Mouse (Mus musculus): ENCODE measurements around the gene Lgals9.
"Not testable (repeated sequence)": the region's sequence is repeated elsewhere in the genome, so short reads cannot be mapped to it uniquely, and the experiment has no call there.

Lgals9 gene

DNA sequence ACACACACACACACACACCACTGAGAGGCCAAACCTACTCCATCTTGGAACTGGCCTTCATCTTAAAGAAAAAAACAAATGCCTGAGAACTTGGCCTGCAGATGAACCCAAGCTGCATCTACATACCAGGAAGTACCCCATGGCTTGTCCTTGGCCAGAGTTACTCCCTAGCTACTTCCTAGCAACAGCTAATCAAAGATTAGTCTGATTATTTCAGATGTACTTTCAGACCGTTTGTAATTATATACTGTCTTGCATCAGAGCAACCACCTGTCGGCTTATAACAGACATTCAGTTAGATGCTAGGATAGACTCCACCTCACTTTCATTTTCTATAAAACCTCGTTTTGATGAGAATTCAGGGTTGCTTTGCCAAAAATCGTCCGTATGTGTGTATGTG lies 21.7 kb upstream of the Lgals9 start:
- DNase-seq, result no peak

DNA sequence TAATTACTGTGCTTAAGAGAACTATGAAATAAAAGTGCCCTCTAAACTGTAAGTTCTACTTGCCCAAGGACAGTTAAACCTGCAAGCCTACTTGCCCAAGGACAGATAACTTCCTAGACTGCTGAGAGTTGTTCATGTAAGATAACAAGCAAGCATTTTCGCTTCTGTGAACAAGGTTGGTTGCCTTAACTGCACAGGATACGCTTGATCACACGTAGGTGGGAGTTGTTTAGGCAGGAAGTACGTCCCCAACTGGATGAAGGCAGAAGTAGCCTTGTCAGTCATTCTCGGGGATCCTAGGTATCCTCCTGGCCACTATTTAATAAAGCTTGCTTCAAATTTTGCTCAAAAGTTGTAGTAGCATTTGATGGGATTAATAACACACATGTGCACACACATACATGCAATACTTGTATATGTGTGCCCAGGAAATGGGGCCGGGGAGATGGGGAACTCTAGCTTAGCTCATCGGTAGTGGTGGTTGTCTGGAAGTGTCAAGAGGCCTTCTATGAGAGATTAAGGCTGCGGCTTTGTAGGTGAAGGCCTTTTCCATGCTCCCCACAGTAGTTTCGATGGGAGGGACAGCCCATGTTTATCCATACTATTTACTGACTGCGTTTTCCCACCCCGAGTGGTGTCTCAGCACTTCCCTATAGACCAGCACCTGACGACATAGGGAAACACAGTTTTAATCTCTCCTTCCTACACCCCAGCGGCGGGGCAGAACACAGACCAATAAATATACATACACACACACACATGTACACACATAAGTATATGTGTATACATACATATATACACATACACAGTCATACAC lies 21.0 kb upstream of the Lgals9 start:
- no peak for DNase-seq

DNA sequence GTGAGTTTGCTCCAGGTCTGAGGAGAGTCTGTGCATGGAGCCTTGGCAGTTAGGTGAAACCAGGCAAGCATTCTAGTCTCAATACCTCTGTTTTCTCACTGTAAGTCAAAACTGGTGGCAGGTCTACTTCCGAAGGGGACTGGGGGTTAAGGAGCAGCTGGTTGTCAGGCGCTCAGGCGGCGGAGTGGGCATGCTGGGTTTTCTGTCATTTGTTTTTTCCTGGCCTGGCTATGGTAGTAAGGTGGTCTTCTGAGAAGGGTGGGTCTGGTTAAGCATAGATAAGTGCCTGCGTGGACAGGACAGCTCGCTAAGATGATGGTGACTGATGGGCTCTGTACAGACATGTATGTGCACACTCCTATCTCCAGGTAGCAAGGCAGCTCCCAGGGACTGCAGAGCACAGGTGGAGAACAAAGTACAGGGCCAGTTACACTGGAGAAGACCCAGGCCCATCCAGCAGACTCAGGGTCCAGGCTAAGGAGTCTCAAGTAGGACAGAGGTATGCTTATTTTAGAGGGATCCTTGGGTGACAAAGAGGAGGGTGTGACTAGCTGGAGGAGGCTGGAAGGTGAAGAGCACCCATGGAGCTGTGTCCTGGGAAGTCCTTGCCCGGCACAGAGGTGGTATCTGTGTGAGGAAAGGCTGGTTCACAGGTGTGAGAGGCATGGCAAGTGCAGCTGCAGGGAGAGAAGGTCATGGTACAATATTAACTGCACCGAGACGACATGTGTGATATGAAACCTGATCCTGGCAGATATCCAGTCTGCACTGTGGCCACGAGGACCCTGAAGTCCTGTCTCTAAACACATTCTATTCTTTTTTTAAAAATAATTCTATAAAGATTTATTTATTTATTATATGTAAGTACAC lies 19.3 kb upstream of the Lgals9 start:
- no peak for DNase-seq

DNA sequence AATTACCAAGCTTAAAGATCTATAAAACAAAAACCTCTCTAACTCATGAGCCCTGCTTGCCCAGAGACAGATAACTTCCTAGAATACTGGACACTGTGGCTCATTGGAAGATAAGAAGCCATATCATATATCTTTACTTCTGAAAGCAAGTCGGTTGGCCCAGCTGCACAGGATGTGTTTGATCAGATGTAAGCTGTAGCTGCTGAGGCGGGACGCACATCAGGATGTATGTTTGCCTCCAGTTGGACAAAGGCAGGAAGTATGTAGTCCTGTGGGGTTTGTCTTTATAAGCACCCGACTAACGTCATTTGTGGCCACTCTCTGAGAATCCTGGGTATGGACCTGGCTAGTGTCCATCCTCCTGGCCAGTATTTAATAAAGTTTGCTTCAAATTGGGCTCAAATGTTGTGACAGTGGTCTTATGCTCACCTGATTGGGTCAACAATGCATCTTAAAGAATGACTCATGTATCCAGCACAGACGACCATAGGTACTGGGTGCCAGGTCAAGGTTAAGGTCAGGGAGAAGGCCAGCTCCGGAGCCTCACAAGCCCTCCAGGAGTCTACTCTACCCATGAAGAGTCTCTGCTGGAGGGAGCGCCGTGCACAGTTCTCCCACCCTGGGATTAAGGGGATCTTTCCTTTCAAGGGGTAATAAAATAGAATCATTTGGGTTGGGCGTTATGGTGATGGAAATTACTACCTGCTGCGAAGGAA lies 18.5 kb upstream of the Lgals9 start:
- DNase-seq, result no peak

DNA sequence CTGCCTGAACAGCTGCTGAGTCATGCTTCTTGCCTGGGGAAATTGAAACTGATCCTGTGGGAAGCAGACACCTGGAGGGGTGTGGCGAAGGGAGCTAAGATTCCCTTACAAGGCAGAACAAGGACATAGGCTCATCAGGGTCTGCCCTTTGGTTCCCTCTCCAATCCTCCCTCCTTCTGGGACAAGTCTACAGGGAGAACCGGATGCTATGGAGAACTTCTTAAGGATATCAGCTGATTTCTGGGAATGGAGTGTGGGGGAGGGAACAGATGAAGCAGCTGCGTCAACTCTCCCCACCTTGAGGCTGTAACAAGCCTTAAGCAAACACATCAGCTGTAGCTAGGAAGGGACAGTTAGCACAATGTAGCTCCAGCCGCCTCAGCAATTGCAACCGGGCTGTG lies 17.8 kb upstream of the Lgals9 start:
- DNase-seq, result no peak

DNA sequence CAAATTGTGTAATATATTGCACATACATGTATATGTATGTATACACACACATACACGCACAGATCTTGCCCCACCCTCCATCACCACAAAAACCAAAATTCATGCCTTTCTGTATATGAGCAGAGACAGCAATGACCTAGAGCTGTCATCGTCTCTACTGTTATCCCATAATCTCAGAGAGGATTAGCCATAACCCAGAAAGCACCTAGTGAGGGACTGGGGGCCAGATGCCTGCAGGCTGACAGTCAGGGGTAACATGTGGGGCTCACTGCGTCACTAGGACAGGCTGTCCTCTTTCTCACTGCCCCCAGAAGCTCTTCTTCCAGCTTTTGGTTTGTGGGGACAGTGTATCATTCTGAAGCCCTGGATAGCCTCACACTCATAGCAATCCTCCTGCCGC lies 17.1 kb upstream of the Lgals9 start:
- DNase-seq, result no peak

DNA sequence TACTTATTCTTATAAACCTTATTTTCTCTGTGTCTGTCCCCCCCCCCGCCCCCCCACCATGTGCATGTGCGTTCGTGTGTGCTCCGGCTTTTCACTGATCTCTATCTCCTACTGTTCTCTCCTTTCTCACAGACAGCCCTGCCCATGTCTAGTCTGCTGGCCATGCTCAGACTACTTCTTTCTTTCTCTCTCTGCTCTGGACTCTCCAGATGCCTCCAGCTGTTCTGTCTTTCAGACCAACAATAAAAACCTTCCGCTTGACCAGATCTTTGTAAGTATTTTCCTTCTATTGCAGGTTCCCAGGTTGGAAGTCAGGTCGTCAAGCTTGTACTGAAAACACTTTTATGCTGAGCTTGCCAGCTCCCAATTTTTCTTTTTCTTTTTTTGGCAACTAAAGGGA lies 14.4 kb upstream of the Lgals9 start:
- DNase-seq, result no peak

DNA sequence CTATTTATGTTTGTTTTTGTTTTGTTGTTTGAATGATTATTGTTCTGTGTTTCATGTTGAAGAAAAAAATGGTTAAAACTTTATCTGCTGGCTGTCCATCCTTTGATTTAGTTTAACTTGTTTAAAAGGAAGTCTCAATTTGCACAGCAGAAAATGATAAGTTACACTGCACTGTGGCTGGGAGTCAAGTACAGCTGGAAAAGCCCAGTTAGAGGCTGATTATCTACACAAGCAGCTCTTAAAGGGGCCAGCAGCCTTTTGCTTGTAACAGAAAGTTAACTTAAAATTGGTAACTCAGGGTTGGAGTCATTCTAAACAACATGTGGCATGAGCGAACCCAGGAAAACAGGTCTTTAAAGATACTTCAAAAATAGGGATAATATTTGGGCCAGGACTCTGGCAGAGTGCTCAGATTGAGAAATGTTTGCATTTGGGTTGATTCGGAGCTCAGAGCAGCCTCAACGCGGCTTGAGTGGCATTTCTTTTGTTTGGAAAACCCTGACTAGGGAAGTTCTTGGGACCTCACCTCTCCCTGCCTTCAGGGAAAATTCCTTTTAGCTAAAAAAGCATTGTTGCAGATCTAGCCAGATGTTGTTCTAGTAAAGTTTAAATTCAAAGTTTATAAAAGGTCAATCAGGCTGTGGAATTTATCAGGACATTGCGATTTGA lies 6.3 kb upstream of the Lgals9 start:
- not testable (repeated sequence) for DNase-seq

DNA sequence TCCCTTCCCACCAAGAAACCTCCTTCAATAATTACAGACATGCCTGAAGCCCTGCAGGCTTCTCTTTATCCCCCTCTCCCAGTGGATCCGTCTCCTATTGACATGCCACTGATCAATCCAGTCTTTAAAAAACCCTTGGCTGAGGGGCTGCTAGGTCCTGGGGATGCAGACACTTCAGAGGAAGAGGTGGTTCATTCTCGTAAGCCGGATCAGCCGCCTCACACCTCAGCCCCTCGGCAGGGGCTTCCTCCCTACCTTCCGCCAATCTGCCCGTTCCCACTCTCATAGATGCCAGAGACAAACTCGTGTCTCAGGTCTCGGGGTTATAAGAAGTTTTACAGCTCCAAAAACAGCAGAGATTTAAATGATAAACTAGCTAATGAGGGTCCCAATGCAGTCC lies 5.3 kb upstream of the Lgals9 start:
- DNase-seq, result no peak

DNA sequence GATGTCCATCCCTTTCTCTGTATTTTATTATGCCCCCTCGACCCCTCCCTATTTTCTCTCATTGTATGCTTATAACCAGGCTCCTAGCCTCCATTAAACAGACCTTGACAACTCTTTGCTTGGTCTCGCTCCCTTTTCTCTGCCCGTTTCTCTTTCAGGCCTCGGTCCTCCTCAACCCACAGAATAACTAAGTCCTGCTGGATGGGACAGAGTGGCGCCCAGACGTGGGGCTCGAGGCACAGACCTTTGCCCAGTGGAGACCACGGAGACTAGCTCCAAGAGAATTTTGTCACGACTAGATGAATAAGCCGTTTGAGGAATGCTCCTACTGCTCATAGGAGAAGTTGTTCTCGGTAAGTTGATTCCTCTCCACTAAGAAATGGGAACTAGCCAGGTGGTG lies 4.5 kb upstream of the Lgals9 start:
- not testable (repeated sequence) for DNase-seq

DNA sequence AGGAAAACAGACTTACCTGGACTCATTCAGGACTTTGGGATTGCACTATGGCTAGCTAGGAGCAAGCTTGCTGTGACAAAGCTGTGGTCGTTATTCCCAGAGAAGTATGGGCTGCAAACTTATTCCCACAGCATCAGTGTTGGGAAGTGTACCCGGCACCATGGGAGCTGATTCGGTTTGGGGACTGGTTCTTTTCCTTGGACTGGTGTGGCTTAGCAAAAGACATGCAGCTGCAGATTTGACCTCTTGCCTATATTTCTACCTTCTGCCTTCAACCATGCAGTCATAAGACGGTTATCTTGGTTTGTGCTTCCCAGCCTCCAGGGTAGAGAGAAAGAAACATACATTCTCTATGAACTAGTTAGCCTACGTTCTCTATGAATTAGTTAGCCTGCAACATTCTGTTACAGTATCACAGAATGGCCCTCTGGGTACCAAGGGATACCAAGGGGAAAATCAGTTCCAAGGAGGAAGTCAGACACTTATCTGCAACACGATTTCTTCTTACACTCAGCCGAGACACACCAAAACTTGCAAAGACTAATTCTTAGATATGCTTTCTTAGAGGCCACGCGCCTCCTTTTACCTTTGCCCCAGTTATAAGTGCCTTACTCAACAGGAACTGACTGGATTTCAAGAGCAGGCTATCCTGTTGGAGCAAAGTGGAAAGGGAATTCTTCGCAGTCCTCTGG lies 1.7 kb upstream of the Lgals9 start:
- no peak for DNase-seq

DNA sequence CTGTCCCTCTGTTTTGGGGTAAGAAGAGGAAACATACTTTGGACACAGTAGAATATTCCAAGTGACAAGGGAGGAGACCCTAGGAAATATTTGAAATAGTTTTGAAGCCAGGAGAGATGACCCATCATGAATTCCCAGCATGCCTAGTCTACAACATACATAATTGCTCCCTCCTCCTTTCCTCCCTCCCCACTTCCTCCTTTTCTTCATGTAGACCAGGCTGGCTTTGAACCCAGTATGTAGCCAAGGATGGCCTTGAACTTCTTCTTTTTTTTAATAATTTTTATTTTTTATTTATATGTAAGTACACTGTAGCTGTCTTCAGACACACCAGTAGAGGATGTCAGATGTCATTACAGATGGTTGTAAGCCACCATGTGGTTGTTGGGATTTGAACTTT lies 759 bp upstream of the Lgals9 start:
- no peak for DNase-seq

DNA sequence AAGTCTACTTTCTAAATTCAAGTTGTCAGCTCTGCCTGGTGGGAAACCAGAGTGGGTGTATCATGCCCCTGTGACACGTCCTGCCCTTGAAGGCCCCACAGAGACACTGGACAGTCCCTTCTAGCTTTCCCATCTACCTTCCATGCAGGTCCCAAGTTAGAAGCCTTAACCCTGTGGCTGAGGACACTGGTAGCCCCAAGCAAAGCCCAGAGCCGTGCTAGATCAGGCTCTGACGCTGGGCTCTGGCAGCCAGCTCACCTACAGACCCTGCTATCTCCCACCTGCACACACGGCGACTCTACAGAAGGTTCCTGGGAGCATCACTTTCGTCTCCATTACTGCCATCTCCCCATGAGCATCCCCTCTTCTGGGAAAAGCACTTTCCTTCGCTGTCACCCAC lies 1.2 kb downstream of the Lgals9 start:
- no peak for DNase-seq

DNA sequence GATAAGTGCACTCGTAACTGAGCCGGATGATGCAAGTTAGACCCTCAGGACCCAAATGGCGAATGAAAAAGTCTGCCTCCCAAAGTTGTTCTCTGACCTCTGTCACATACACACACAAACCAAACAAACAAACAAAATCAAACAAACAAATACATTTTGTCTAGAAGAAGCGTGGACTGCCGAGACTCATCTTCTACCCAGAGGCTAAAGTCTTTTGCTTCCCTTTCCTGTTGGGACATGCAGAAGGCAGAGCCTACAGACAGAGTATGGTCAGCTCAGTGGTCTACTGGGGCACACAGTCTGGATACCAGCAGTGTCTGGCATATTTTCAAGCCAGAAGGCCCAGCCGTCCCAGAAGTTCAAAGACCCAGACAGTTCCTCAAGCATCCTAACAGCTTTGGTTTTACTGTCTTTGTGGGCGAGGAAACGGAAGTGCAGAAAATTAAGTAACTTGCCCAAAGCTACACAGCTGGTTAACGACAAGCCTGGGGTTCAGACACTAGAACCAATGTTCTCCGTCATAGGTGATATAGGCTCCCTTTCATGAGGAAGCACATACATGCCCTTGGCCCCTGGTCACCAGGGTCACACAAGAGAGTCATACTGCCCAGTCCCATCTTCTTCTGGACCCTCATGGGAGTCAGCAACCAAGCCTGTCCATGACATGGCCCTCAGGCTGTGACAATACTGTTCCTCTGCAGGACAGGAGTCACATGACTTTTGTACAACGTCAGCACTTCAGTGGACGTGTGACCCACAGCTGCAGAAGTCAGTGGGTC lies 2.0 kb downstream of the Lgals9 start:
- no peak for DNase-seq

DNA sequence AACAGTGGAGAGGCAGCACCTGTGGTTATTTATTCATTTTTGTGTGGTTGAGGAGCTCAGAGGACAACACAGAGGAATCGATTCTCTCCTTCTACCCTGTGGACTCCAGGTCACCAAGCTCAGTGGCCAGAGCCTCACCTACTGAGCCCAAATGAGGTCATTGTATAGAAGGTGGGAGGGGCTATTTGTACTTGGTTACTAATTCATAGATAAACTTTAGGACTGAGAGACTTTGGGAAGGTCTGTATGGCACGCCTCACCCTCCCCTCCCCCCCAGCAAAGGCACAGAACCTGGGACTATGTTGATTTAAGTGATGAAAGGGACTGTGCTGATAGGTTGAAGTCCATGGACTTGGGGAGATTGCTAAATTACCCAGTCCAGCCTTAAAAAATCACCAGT lies 2.7 kb downstream of the Lgals9 start:
- DNase-seq, result no peak

DNA sequence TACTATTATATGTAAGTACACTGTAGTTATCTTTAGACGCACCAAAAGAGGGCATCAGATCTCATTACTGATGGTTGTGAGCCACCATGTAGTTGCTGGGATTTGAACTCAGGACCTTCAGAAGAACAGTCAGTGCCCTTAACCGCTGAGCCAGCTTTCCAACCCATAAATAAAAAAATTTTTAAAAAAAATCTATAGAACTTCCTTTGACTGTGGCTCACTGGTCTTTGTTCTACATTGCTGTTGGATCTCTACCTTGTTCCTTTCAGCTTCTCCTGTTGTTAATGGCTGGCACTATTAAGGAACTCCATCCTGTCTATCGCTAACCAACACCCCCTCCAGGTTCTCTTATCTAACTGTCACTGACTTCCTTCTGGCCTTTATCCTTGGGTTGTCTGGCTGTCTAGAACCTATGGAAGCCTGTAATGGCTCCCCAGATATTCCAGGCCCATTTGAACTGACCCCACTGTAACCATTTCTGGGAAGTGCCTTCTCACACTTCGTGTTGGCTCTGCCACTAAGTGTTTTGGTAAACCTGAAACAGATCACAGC lies 4.6 kb downstream of the Lgals9 start:
- DNase-seq, result no peak

DNA sequence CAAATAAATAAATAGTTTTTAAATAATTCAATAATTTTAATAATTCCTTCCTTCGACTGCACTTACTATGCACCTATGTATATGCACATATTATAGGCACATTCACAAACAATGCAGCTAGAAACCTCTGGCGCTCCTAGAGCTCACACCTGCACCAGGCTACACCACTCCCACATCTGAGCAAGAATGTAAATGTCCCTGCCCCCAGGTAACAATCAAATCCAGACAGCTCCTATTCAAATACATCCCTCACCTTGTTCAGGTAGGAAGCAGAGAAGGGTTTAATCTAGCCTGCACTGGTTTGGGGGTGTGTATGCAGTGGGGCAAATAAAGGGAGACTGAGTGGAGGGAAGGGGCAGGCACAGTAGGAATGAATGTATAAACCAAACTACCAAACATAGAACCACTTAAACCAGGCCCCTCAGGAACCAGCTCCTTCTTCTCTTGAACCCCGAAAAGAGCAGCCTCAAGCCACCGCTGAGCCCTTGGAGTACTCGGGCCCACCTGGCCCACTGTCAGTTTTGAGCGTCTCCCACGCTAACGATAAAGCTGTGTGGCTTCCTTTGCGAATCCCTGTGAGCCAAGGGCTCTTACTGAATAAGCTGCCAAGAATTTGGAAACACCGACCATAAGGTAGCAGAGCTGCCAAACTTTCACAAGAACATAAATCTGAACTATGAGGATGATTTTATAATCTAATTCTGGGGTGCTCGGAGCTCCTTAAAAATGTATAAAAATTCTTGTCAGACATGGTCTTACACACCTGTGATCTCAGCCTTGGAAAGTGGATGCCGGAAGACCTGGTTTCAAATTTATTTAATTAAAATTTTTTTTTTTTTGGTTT lies 6.3 kb downstream of the Lgals9 start:
- DNase-seq, result no peak

DNA sequence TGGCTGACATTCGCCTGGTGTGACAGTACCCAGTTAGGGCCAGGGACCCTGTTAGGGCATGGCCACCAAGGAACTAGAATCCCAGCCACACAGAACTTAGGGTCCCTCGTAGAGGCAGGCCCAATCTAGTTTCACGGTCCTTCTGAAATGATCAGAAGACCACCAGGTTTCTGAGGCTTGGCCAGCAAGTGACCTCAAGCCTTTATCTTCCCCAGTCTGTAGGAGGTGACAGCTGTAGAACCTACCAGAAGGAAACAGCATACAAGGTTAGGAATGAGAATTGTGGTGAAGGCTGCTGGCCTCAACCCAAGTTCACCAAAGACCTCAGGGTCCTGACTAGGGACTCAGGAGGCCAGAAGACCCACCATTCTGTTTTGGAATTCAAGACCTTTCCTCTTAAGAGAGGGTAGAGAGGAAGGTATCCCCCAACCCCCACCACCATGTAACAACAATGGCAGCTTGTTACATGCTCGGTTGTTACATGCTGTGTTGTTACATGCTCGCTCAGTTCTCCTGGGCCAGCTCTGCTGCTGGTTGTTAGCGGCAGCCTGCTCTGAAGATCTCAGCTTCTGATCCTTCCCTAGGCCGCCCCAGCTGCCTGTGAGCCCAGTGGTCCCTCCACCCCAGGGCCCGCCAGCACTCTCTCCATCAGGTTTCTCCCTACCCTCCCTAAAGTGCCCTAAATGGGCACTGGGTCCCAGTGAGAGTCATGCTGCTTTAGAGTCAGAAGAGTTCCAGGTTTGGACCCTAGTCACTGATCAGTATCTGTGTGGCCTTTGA lies 7.8 kb downstream of the Lgals9 start:
- DNase-seq, result no peak

DNA sequence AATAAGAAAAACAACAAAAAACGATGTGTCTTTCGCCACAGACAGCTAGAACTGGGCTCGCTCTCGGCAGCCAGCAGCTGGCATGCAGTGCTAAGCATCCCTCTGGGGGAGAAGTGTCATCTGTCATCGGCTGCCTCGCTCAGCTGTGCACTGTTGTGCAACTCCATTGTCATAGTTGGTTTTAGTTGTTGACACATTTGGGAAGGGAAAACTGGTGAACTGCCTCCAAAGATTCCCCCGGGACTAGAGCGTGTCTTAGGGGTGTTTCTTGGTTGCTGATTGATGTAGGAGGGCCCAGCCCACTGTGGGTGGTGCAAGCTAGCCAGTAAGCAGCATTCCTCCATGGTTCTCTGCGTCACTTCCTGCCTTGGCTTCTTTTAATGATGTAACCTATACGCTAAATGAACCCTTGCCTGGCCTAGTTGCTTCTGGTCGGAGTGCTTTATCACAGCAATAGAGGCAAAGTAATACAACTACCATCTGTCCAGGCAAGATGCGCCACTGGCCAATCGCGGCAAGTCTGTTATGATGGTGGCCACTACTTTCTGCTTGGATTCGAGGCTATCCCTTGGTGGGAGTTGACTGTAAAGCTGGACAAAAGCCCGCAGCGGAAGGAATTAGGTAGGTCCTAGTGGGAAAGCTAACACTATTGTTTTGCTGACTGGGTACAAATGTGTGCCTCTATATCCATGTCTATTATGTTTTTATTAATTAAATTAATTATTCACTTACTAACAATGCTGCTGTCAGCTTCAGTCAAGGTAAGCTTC lies 11.2 kb downstream of the Lgals9 start:
- DNase-seq, result no peak
